In genomic region chr1:89757545-89757944, GRCm38 (mm10) we compare ENCODE assay signal across 10 mouse cellular contexts.
A peak's percentile ranks its signal among the peaks of the same experiment; 100 is the strongest.
DNase-seq lines count a peak whose midpoint lies in the region; ATAC-seq and TF ChIP-seq lines count a peak whose summit lies in the region.
"Had no signal": no experiment of that assay in that cellular context is flagged by ENCODE, and none has a peak within 500 bp of the region (broad histone marks: within the 10 kb centered on the region; RNA-seq: fewer than 3 reads in every experiment).

No protein-coding gene starts in this region.

- peak; percentile 62 for DNase-seq in hindbrain, embryonic 11.5 days (ENCODE audit: low spot score)
- no peak for DNase-seq in hindbrain, embryonic 14.5 days (ENCODE audit: low spot score)
- DNase-seq in spleen, adult 2 months (ENCODE audit: low read depth in 1 of 2, low spot score in 2 of 2) = no peak
- DNase-seq in spleen, postnatal 36 days (ENCODE audit: low spot score in 2 of 2) = no peak
- DNase-seq in embryonic facial prominence, embryonic 11.5 days (ENCODE audit: low spot score) = peak; percentile 42
- no peak for DNase-seq in stomach, postnatal 0 days (ENCODE audit: low spot score)
- no peak for DNase-seq in layer of hippocampus, postnatal 36 days
- DNase-seq in layer of hippocampus, adult 18-20 months (ENCODE audit: low spot score in 2 of 2) = no peak

- ATAC-seq in hindbrain, embryonic 11.5 days (ENCODE audit: low FRiP score) = no peak
- no peak for ATAC-seq in hindbrain, embryonic 14.5 days (ENCODE audit: low FRiP score)
- no peak for ATAC-seq in embryonic facial prominence, embryonic 11.5 days (replicated peaks; ENCODE audit: insufficient number of reproducible peaks, low FRiP score, low TSS enrichment, low read depth)
- no peak for ATAC-seq in stomach, postnatal 0 days (ENCODE audit: low FRiP score, low TSS enrichment)

- TF ChIP-seq POLR2A in spleen, adult 2 months (IDR thresholded peaks at IDR 0.05; ENCODE audit: low read depth, low read length) = no peak

- no peak overlapping the region for H3K4me3 ChIP-seq in hindbrain, embryonic 11.5 days (ENCODE audit: low read depth, low read length)
- no peak overlapping the region for H3K4me3 ChIP-seq in hindbrain, embryonic 14.5 days (replicated peaks; ENCODE audit: low read length)
- H3K4me3 ChIP-seq in spleen, adult 2 months (ENCODE audit: extremely low read depth, insufficient read depth, insufficient read length) = no peak overlapping the region
- H3K4me3 ChIP-seq in embryonic facial prominence, embryonic 11.5 days (ENCODE audit: low read depth, low read length) = no peak overlapping the region
- no peak overlapping the region for H3K4me3 ChIP-seq in stomach, postnatal 0 days (ENCODE audit: low read depth, low read length)
- H3K4me3 ChIP-seq: embryonic facial prominence, embryonic 13.5 days; myocyte had no signal

- H3K27ac ChIP-seq in hindbrain, embryonic 11.5 days (ENCODE audit: low read depth, low read length) = no peak overlapping the region
- no peak overlapping the region for H3K27ac ChIP-seq in hindbrain, embryonic 14.5 days
- no peak overlapping the region for H3K27ac ChIP-seq in spleen, adult 2 months (ENCODE audit: insufficient read depth, low read length)
- H3K27ac ChIP-seq in embryonic facial prominence, embryonic 11.5 days (replicated peaks; ENCODE audit: low read depth, low read length) = no peak overlapping the region
- H3K27ac ChIP-seq in stomach, postnatal 0 days (replicated peaks) = no peak overlapping the region
- H3K27ac ChIP-seq: embryonic facial prominence, embryonic 13.5 days had no signal

- H3K4me1 ChIP-seq in hindbrain, embryonic 11.5 days (replicated peaks; ENCODE audit: control insufficient read depth, insufficient read depth, low read length) = peaks cover 5% of the 10 kb centered on the region
- H3K4me1 ChIP-seq in hindbrain, embryonic 14.5 days (replicated peaks; ENCODE audit: control insufficient read depth, insufficient read depth, low read length) = peaks cover 14% of the 10 kb centered on the region; the same call in 1 of the 2 replicates
- H3K4me1 ChIP-seq in spleen, adult 2 months (ENCODE audit: control insufficient read depth, insufficient read depth, insufficient read length) = no peaks in the 10 kb centered on the region
- no peaks in the 10 kb centered on the region for H3K4me1 ChIP-seq in embryonic facial prominence, embryonic 11.5 days (ENCODE audit: control insufficient read depth, insufficient read depth, low read length)
- no peaks in the 10 kb centered on the region for H3K4me1 ChIP-seq in stomach, postnatal 0 days (replicated peaks; ENCODE audit: control insufficient read depth, insufficient read depth)

- TF ChIP-seq EP300 in stomach, postnatal 0 days (optimal IDR thresholded peaks at IDR 0.05) = no peak

- H3K36me3 ChIP-seq in hindbrain, embryonic 11.5 days (ENCODE audit: control insufficient read depth, insufficient read depth, low read length) = no peaks in the 10 kb centered on the region
- H3K36me3 ChIP-seq in hindbrain, embryonic 14.5 days (replicated peaks; ENCODE audit: control insufficient read depth, insufficient read depth) = no peaks in the 10 kb centered on the region
- no peaks in the 10 kb centered on the region for H3K36me3 ChIP-seq in spleen, adult 2 months (ENCODE audit: control insufficient read depth, insufficient read depth, low read length)
- H3K36me3 ChIP-seq in embryonic facial prominence, embryonic 11.5 days (replicated peaks; ENCODE audit: control insufficient read depth, insufficient read depth, low read depth, low read length) = no peaks in the 10 kb centered on the region
- no peaks in the 10 kb centered on the region for H3K36me3 ChIP-seq in stomach, postnatal 0 days (ENCODE audit: control insufficient read depth, insufficient read depth, low read length)

- peaks cover 3% of the 10 kb centered on the region; the same call in 1 of the 2 replicates for H3K27me3 ChIP-seq in hindbrain, embryonic 11.5 days (ENCODE audit: control insufficient read depth, insufficient read depth, low read length)
- H3K27me3 ChIP-seq in hindbrain, embryonic 14.5 days (ENCODE audit: control insufficient read depth, insufficient read depth, low read length) = no peaks in the 10 kb centered on the region
- H3K27me3 ChIP-seq in spleen, adult 2 months (ENCODE audit: control insufficient read depth, insufficient read depth, low read length) = no peaks in the 10 kb centered on the region
- no peaks in the 10 kb centered on the region for H3K27me3 ChIP-seq in embryonic facial prominence, embryonic 11.5 days (ENCODE audit: control insufficient read depth, insufficient read depth, low read length)
- no peaks in the 10 kb centered on the region for H3K27me3 ChIP-seq in stomach, postnatal 0 days (ENCODE audit: control insufficient read depth, insufficient read depth, low read length)
- H3K27me3 ChIP-seq: embryonic facial prominence, embryonic 13.5 days had no signal

- TF ChIP-seq CTCF in spleen, adult 2 months (IDR thresholded peaks at IDR 0.05; ENCODE audit: extremely low read depth, insufficient read depth, insufficient read length, insufficient replicate concordance) = 0 out of 2 replicates have a peak, but pooled peaks have one; percentile 2
- TF ChIP-seq CTCF in stomach, postnatal 0 days (IDR thresholded peaks at IDR 0.05; ENCODE audit: low read depth) = peak; percentile 62

- 47% methylated on average over 3 of the region's 3 CpGs for WGBS in hindbrain, embryonic 11.5 days
- 61% methylated on average over 3 of the region's 3 CpGs for WGBS in hindbrain, embryonic 14.5 days
- 71% methylated on average over 3 of the region's 3 CpGs for WGBS in spleen, adult 2 months
- WGBS in embryonic facial prominence, embryonic 11.5 days = 50% methylated on average over 3 of the region's 3 CpGs
- WGBS in stomach, postnatal 0 days = 51% methylated on average over 3 of the region's 3 CpGs

- H3K9ac ChIP-seq in hindbrain, embryonic 11.5 days (ENCODE audit: low read depth, low read length) = no peak overlapping the region
- H3K9ac ChIP-seq in hindbrain, embryonic 14.5 days = no peak overlapping the region
- H3K9ac ChIP-seq in embryonic facial prominence, embryonic 11.5 days (replicated peaks; ENCODE audit: low read length) = no peak overlapping the region
- H3K9ac ChIP-seq in stomach, postnatal 0 days (ENCODE audit: low read length) = no peak overlapping the region
- H3K9ac ChIP-seq: embryonic facial prominence, embryonic 13.5 days had no signal

- H3K4me2 ChIP-seq in hindbrain, embryonic 11.5 days (replicated peaks; ENCODE audit: low read depth, low read length) = no peak overlapping the region
- H3K4me2 ChIP-seq in hindbrain, embryonic 14.5 days (replicated peaks) = no peak overlapping the region
- no peak overlapping the region for H3K4me2 ChIP-seq in embryonic facial prominence, embryonic 11.5 days (ENCODE audit: low read depth, low read length)
- H3K4me2 ChIP-seq in stomach, postnatal 0 days (replicated peaks; ENCODE audit: low read depth) = no peak overlapping the region
- H3K4me2 ChIP-seq: embryonic facial prominence, embryonic 13.5 days had no signal

- no peaks in the 10 kb centered on the region for H3K9me3 ChIP-seq in hindbrain, embryonic 11.5 days (ENCODE audit: control insufficient read depth, low read length)
- no peaks in the 10 kb centered on the region for H3K9me3 ChIP-seq in hindbrain, embryonic 14.5 days (ENCODE audit: control insufficient read depth, low read length)
- no peaks in the 10 kb centered on the region for H3K9me3 ChIP-seq in embryonic facial prominence, embryonic 11.5 days (replicated peaks; ENCODE audit: control insufficient read depth, low read length)
- H3K9me3 ChIP-seq in stomach, postnatal 0 days (ENCODE audit: control insufficient read depth, low read length) = no peaks in the 10 kb centered on the region
- H3K9me3 ChIP-seq: embryonic facial prominence, embryonic 13.5 days had no signal

Comparison
In these comparisons a context has a peak if more than half of its experiments do, and no peak if none do; other contexts are left out.
1. DNase-seq: peak in hindbrain, embryonic 11.5 days (single experiment) and embryonic facial prominence, embryonic 11.5 days (single experiment); none in hindbrain, embryonic 14.5 days (single experiment), spleen, adult 2 months (0 of 2), spleen, postnatal 36 days (0 of 2), stomach, postnatal 0 days (single experiment), layer of hippocampus, postnatal 36 days (0 of 2) and layer of hippocampus, adult 18-20 months (0 of 2).